Mouse (Mus musculus) lung, adult 2 months (tissue): ENCODE measurements around the gene E030030I06Rik. TPM values are rescaled to one million over a fixed set of nuclear protein-coding genes. Genes with fewer than 3 reads are reported as not detected.
"Not testable (repeated sequence)": the region's sequence is repeated elsewhere in the genome, so short reads cannot be mapped to it uniquely, and the experiment has no call there.

Experiments
- DNase-seq: peaks from one replicate; pipeline ENCODE4 v3.0.0; 2022
- H3K4me1 ChIP-seq: fragments of 200-500 bp; 2 replicates; pipeline ENCODE4 v1.6.1; 2011; ENCODE audit warnings: low read length; ENCODE audit not compliant: control insufficient read depth, insufficient read depth
- H3K4me3 ChIP-seq: fragments of 200-500 bp; replicated peaks from 2 replicates; pipeline ENCODE3; 2011; ENCODE audit warnings: low read depth, mild to moderate bottlenecking, control low read depth, low read length; ENCODE audit errors: extremely low read depth
- CTCF ChIP-seq: fragments of 200-500 bp; IDR thresholded peaks from 2 replicates; pipeline ENCODE4 v1.5.1; 2011; ENCODE audit warnings: mild to moderate bottlenecking, low read length, control low read depth; ENCODE audit not compliant: insufficient read depth
- POLR2A ChIP-seq: fragments of 200-500 bp; IDR thresholded peaks from 2 replicates; pipeline ENCODE4 v1.6.1; 2011; ENCODE audit warnings: low read depth, mild to moderate bottlenecking, control low read depth, low read length, borderline replicate concordance; ENCODE audit errors: extremely low read depth
- WGBS: fragments of 180-500 bp; shearing (Covaris S2); methylation state at CpG from one replicate; pipeline ENCODE4 v1.1.7; 2018; 5-methylcytosine and 5-hydroxymethylcytosine counted together
- polyA plus RNA-seq: library from polyadenylated mRNA; depleted of rRNA; stranded (reverse); fragments of >200 nt; gene quantifications from 2 replicates; pipeline ENCODE4 v1.2.3, GENCODE M21; 2012; rRNA removed

The E030030I06Rik gene
- polyA plus RNA-seq: 2.2 and 4.2 TPM in 2 replicates

DNA sequence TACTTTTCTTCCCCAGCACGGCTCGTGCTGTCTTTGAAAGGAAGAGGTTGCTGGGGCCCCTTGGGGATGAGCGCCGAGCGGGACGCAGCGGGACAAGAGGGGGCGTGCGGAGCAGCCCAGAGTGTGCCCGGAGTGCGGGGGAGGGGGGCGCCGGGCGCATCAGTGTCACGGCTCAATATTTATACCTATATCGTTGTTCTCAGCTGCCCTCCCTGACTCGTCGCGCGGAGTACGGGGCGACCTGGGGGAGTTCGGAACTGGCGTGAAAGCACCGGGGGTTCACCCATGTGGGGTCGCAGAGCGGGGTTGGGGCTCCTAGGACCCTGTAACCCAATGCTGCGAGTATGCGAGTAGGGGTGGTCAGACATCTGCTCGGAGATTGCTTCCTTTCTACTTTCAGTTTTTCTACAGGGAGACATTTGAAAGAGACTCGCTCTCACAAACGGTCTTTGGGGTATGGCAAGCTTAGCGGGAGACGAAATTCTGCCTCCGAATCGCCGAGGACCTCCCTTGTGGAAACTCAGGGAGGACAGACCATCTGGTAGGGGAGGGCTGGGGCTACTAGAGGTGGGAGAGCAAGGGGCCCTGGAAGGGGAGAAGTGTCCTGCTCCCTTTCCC is at the start of gene E030030I06Rik:
E030030I06Rik (minus strand) TSS at position 198 of the 618 bp plus-strand sequence.
- TF ChIP-seq CTCF: no peak
- TF ChIP-seq POLR2A: no peak
- WGBS: under 1% methylated on average over 37 of the region's 37 CpGs
- peak; percentile 52 for DNase-seq
- Histone ChIP-seq H3K4me1 (no peaks in the 10 kb centered on the region; the same call in 1 of the 2 replicates), H3K4me3 (peak within 1 kb of the TSS; percentile 95)

GRCm38 (mm10) chr10:22191035-22191434 is 42.0 kb upstream of the E030030I06Rik start:
- 14% methylated on average over 10 of the region's 10 CpGs for WGBS

DNA sequence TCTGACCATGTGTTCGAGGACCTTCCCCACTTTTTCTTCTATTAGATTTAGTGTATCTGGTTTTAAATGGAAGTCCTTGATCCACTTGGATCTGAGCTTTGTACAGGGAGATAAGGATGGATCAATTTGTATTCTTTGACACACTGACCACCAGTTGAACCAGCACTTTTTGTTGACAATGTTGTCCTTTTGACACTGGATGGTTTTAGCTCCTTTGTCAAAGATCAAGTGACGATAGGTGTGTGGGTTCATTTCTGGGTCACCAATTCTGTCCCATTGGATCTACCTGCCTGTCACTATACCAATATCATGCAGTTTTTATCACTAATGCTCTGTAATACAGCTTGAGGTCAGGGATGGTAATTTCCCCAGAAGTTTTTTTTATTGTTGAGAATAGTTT is 27.4 kb upstream of the E030030I06Rik start:
- 78% methylated on average over 2 of the region's 2 CpGs for WGBS
- H3K4me3 ChIP-seq, H3K4me1 ChIP-seq, DNase-seq: not testable (repeated sequence)

More at GRCm38 (mm10) chr10:22191035-22191434, 42.0 kb upstream of the E030030I06Rik start:
- H3K4me3 ChIP-seq, DNase-seq, H3K4me1 ChIP-seq: not testable (repeated sequence)

- not testable (repeated sequence) for H3K4me1 ChIP-seq, DNase-seq, H3K4me3 ChIP-seq
- WGBS: 79% methylated on average over 2 of the region's 2 CpGs
Measured at GRCm38 (mm10) chr10:22174190-22174487, 25.1 kb upstream of the E030030I06Rik start.

DNA sequence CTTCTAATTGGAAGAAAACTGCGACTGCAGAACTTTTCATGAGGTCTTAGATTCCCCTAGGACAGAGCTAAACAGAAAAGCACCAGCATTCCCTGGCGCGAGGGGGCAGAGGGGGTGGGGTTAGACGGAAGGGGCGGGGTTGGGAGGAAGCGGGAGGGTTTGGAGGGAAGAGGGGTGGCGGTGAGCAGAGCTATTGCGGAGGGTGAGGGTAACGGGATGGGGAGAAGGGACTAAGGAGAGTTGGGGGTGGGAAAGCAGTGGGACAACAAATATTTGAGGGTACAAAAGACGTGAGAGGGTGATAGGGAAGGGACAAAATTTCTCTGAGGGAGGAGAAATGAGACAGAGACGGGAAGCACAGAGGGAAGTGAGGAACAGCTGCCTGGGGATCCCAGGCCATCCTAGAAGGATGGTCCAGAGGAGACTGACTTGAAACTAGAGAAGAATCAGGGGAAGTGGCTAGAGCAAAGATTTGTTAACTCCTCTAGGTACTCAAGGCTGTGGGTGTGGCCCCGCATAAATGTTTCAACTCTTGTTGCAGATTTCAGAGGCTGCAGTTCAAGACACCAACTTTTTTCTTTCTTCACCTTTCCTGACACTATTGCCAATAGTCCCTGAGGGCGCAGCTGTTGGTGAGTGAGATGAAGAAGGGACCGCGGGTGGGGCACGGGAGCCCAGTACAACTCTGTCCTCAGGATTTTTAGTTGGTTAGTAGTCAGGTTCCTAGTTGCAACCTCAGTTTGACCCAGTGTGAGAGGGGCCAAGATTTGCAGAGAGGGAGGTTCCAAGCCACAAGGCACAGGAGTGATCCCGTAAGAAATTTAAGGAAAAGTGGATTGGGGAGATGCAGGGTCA is 24.5 kb upstream of the E030030I06Rik start:
- DNase-seq, H3K4me3 ChIP-seq: not testable (repeated sequence)
- 17% methylated on average over 12 of the region's 17 CpGs for WGBS

DNA sequence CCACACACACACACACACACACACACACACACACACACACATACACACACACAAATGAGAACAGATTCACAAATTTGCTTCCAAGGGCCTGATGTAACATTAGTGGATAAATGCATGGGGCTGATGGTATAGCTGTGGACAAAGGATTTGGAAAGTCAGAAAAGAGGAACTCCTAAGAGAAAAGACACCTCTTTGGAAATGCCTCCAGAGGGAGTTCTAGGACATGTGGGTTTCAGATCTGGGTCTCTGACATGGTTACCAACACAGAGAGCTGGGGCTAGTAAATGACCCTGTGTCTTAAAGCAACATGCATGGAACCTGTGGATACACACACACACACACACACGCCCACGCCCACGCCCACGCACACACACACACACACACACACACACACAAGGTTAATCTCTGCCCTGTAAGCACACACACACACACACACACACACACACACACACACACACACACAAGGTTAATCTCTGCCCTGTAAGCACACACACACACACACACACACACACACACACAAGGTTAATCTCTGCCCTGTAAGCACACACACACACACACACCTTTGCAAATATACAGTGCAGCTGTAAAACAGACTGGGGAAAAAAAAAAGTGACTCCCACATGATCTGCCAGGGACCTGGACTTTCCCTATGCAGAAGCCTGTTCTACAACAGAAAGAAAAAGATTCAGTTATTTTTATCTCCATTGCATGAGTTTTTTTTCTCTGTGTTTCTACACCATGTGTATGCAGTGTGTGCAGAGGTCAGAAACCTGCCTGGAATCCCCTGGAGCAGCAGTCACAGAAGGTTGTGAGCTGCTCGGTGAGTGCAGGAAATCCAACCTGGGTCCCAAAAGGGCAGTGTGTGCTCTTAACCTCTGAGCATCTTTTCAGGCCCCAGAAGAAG is 23.6 kb upstream of the E030030I06Rik start:
- H3K4me3 ChIP-seq, H3K4me1 ChIP-seq, DNase-seq: not testable (repeated sequence)
- WGBS: 63% methylated on average over 5 of the region's 5 CpGs

More for the DNA sequence above, 24.5 kb upstream of the E030030I06Rik start:
- H3K4me1 ChIP-seq: not testable (repeated sequence)

GRCm38 (mm10) chr10:22169116-22169515 is 20.0 kb upstream of the E030030I06Rik start:
- not testable (repeated sequence) for DNase-seq, H3K4me1 ChIP-seq, H3K4me3 ChIP-seq

- H3K4me3 ChIP-seq, H3K4me1 ChIP-seq, DNase-seq: not testable (repeated sequence)
- WGBS: 79% methylated on average over 1 of the region's 1 CpGs
Measured at GRCm38 (mm10) chr10:22167061-22167460, 18.0 kb upstream of the E030030I06Rik start.

DNA sequence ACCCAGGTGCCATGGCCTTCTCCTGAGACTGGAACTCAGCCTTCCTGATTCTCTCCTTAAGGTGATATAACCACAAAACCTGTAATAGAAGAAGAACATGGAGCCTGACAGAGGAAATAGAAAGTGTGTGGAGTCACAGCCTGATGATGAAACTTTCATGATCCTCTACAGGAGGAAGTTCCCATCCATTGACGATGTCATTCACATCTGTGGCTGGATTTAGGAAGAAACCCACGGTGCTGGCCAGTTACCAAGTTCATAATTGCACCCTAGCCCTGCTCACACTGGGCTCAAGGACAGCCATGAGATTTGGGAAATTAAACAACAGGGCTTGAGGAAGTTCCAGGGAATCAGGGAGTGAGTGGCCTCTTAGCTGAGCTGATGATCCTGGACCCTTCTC is 17.0 kb upstream of the E030030I06Rik start:
- not testable (repeated sequence) for H3K4me1 ChIP-seq, DNase-seq, H3K4me3 ChIP-seq
- 57% methylated on average over 2 of the region's 2 CpGs for WGBS

- H3K4me1 ChIP-seq, DNase-seq, H3K4me3 ChIP-seq: not testable (repeated sequence)
- 52% methylated on average over 5 of the region's 5 CpGs for WGBS
Measured at GRCm38 (mm10) chr10:22165328-22166003, 16.4 kb upstream of the E030030I06Rik start.
